Mouse (Mus musculus) ES-Bruce4 (cell line): ENCODE results near the gene Tubgcp3. TPM values are rescaled to one million over a fixed set of nuclear protein-coding genes. Genes with fewer than 3 reads are reported as not detected.
"Not testable (repeated sequence)": the region's sequence is repeated elsewhere in the genome, so short reads cannot be mapped to it uniquely, and the experiment has no call there.

Source experiments
- H3K27ac ChIP-seq: 2 replicates; pipeline ENCODE4 v1.5.1; 2012; ENCODE audit warnings: low read length, inconsistent platforms; ENCODE audit not compliant: insufficient read depth
- H3K27me3 ChIP-seq: 2 replicates; pipeline ENCODE4 v1.6.1; 2012; ENCODE audit warnings: mild to moderate bottlenecking, low read length, inconsistent platforms; ENCODE audit not compliant: control insufficient read depth, poor library complexity, insufficient read depth, severe bottlenecking
- H3K36me3 ChIP-seq: 2 replicates; pipeline ENCODE4 v1.6.1; 2012; ENCODE audit warnings: inconsistent platforms, mild to moderate bottlenecking, low read length, moderate library complexity; ENCODE audit not compliant: control insufficient read depth, poor library complexity, insufficient read depth, severe bottlenecking
- H3K4me1 ChIP-seq: one replicate; pipeline ENCODE4 v1.8.1; 2011; ENCODE audit warnings: low read length; ENCODE audit not compliant: control insufficient read depth, insufficient read depth
- H3K4me3 ChIP-seq: 2 replicates; pipeline ENCODE4 v1.5.1; 2011; ENCODE audit warnings: low read depth, mild to moderate bottlenecking, low read length
- H3K9ac ChIP-seq: 2 replicates; pipeline ENCODE4 v1.6.1; 2012; ENCODE audit warnings: low read depth, mild to moderate bottlenecking, inconsistent platforms; ENCODE audit not compliant: poor library complexity, severe bottlenecking
- H3K9me3 ChIP-seq: replicated peaks from 2 replicates; pipeline ENCODE4 v1.6.1; 2012; ENCODE audit warnings: mild to moderate bottlenecking, low read length, inconsistent platforms; ENCODE audit not compliant: control insufficient read depth, poor library complexity, insufficient read depth, severe bottlenecking
- CTCF ChIP-seq: IDR thresholded peaks from one replicate; pipeline ENCODE4 v1.8.1; 2011; ENCODE audit warnings: low read depth, low read length
- EP300 ChIP-seq: IDR thresholded peaks from 2 replicates; pipeline ENCODE4 v1.6.1; 2011; ENCODE audit warnings: low read depth, low read length; ENCODE audit not compliant: insufficient read depth
- POLR2A ChIP-seq: IDR thresholded peaks from one replicate; pipeline ENCODE4 v1.8.1; 2011; ENCODE audit warnings: low read length; ENCODE audit not compliant: insufficient read depth
- polyA plus RNA-seq: library from polyadenylated mRNA; stranded (reverse); fragments of >200 nt; gene quantifications from 2 replicates; pipeline ENCODE4 v1.2.4, GENCODE M21; 2011; ENCODE audit warnings: low read depth; ENCODE audit not compliant: missing spikeins, insufficient read depth, insufficient read length

Tubgcp3 gene
- polyA plus RNA-seq, 1 experiment, result 36.4 TPM

- Histone ChIP-seq H3K27ac (no peak overlapping the region), H3K36me3 (no peaks in the 10 kb centered on the region), H3K4me3 (no peak overlapping the region), H3K27me3 (no peaks in the 10 kb centered on the region), H3K4me1 (no peaks in the 10 kb centered on the region), H3K9ac (no peak overlapping the region), H3K9me3 (no peaks in the 10 kb centered on the region)
- TF ChIP-seq POLR2A, result no peak
- TF ChIP-seq EP300, result no peak
- TF ChIP-seq CTCF, result no peak
Measured at GRCm38 (mm10) chr8:12608810-12609209, 63.2 kb downstream of the Tubgcp3 start.

- Histone ChIP-seq H3K4me3 (no peak overlapping the region), H3K27me3 (no peaks in the 10 kb centered on the region), H3K4me1 (no peaks in the 10 kb centered on the region), H3K36me3 (no peaks in the 10 kb centered on the region), H3K27ac (no peak overlapping the region), H3K9ac (no peak overlapping the region), H3K9me3 (no peaks in the 10 kb centered on the region)
- peak; percentile 57; the same call in 1 of the 2 replicates for TF ChIP-seq EP300
- peak; percentile 100 for TF ChIP-seq CTCF
- TF ChIP-seq POLR2A, result no peak
Measured at GRCm38 (mm10) chr8:12607223-12607622, 64.8 kb downstream of the Tubgcp3 start.

GRCm38 (mm10) chr8:12583785-12584184 is 88.3 kb downstream of the Tubgcp3 start:
- Histone ChIP-seq H3K4me1 (peaks cover 2% of the 10 kb centered on the region), H3K9ac (no peak overlapping the region), H3K4me3 (no peak overlapping the region), H3K27ac (no peak overlapping the region), H3K27me3 (no peaks in the 10 kb centered on the region; the same call in 1 of the 2 replicates), H3K9me3 (0 out of 2 replicates have a peak, but pooled peaks cover 3% of the 10 kb centered on the region), H3K36me3 (no peaks in the 10 kb centered on the region)
- TF ChIP-seq EP300 (no peak), POLR2A (no peak), CTCF (no peak)

- not testable (repeated sequence) for H3K36me3 ChIP-seq, H3K9ac ChIP-seq
Measured at GRCm38 (mm10) chr8:12579339-12579999, 92.6 kb downstream of the Tubgcp3 start.

GRCm38 (mm10) chr8:12576739-12577138 is 95.3 kb downstream of the Tubgcp3 start:
- Histone ChIP-seq H3K27me3 (no peaks in the 10 kb centered on the region), H3K4me3 (no peak overlapping the region), H3K4me1 (peaks cover 2% of the 10 kb centered on the region), H3K36me3 (no peaks in the 10 kb centered on the region), H3K27ac (no peak overlapping the region), H3K9ac (no peak overlapping the region), H3K9me3 (no peaks in the 10 kb centered on the region)
- TF ChIP-seq POLR2A, result no peak
- no peak for TF ChIP-seq EP300
- no peak for TF ChIP-seq CTCF

More at GRCm38 (mm10) chr8:12579339-12579999, 92.6 kb downstream of the Tubgcp3 start:
- not testable (repeated sequence) for H3K9me3 ChIP-seq, H3K27ac ChIP-seq, H3K4me1 ChIP-seq, H3K4me3 ChIP-seq, H3K27me3 ChIP-seq

- no peak for TF ChIP-seq EP300
- TF ChIP-seq CTCF, result no peak
- TF ChIP-seq POLR2A, result no peak
- H3K4me3 ChIP-seq, result no peak overlapping the region
- H3K9ac ChIP-seq, result no peak overlapping the region
- no peaks in the 10 kb centered on the region for H3K27me3 ChIP-seq
- H3K36me3 ChIP-seq, result no peaks in the 10 kb centered on the region
- no peaks in the 10 kb centered on the region for H3K9me3 ChIP-seq
- no peak overlapping the region for H3K27ac ChIP-seq
- peaks cover 2% of the 10 kb centered on the region for H3K4me1 ChIP-seq
Measured at GRCm38 (mm10) chr8:12576003-12576402, 96.0 kb downstream of the Tubgcp3 start.
